Mouse (Mus musculus): Measurements from ENCODE around the gene Herpud1. TPM values are rescaled to one million over a fixed set of nuclear protein-coding genes. Genes with fewer than 3 reads are reported as not detected.

The Herpud1 gene
- polyA plus RNA-seq, 1 experiment from 2014 or later: 47.5 TPM

DNA sequence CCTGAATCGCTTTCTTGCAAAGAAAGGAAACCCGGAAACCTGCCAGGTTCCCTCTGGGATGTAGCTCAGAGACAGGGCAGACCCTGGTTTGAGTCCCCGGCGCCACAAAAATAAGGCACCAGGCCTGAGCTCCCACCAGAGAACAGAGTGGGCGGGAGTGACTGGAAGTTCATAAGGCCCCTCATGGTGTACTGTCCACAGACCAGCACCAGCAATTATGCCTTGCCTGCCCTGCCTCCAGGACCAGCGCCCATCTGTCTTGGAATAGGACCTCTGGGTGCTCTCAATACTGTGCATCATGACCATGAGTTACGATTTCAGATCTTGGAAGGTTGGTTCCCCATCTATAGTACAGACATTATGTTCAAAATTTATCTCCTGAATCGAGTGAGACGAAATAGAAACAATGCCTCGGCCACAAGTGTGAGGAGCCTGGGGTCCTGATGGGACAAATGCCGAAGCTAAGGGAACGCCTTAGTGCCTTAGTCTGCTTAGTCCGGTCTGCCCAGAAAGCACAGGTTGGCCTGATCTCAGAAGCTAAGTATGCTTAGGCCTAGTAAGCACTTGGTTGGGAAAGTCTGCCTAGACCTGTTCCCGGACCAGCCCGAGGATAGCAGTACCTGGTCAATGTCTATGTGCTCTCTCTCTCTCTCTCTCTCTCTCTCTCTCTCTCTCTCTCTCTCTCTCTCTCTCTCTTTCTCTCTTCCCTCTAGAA, 49.3 kb downstream of the Herpud1 start:
- no peak overlapping the region for H3K4me2 ChIP-seq
- peaks cover 6% of the 10 kb centered on the region; the same call in 1 of the 2 replicates for H3K4me1 ChIP-seq (replicated peaks)
- WGBS: 89% methylated on average over 15 of the region's 15 CpGs
- H3K27me3 ChIP-seq: peaks cover 28% of the 10 kb centered on the region
- H3K27ac ChIP-seq: no peak overlapping the region
- no peak for ATAC-seq (ENCODE audit: insufficient number of reproducible peaks, insufficient read depth, low FRiP score, low TSS enrichment, low read depth)
- no peak overlapping the region for H3K9ac ChIP-seq (replicated peaks)
- no peak overlapping the region for H3K4me3 ChIP-seq (replicated peaks)
- H3K9me3 ChIP-seq: no peaks in the 10 kb centered on the region
- H3K36me3 ChIP-seq: no peaks in the 10 kb centered on the region

GRCm38 (mm10) chr8:94436112-94436572, 49.9 kb downstream of the Herpud1 start:
- Histone ChIP-seq H3K9me3 (no peaks in the 10 kb centered on the region), H3K4me2 (no peak overlapping the region), H3K36me3 (no peaks in the 10 kb centered on the region), H3K4me3 (replicated peaks) (no peak overlapping the region), H3K27me3 (peaks cover 28% of the 10 kb centered on the region), H3K27ac (no peak overlapping the region), H3K9ac (replicated peaks) (no peak overlapping the region), H3K4me1 (replicated peaks) (peaks cover 6% of the 10 kb centered on the region; the same call in 1 of the 2 replicates)
- ATAC-seq (ENCODE audit: insufficient number of reproducible peaks, insufficient read depth, low FRiP score, low TSS enrichment, low read depth): no peak
- 88% methylated on average over 5 of the region's 5 CpGs for whole genome bisulfite sequencing

- Histone ChIP-seq H3K27ac (no peak overlapping the region), H3K4me2 (no peak overlapping the region), H3K9ac (replicated peaks) (no peak overlapping the region), H3K27me3 (peaks cover 28% of the 10 kb centered on the region), H3K9me3 (no peaks in the 10 kb centered on the region), H3K4me1 (replicated peaks) (peaks cover 6% of the 10 kb centered on the region; the same call in 1 of the 2 replicates), H3K36me3 (no peaks in the 10 kb centered on the region), H3K4me3 (replicated peaks) (no peak overlapping the region)
- ATAC-seq (ENCODE audit: insufficient number of reproducible peaks, insufficient read depth, low FRiP score, low TSS enrichment, low read depth): no peak
- WGBS: 83% methylated on average over 3 of the region's 3 CpGs
These were observed 50.7 kb downstream of the Herpud1 start for GRCm38 (mm10) chr8:94436900-94437299.

GRCm38 (mm10) chr8:94438659-94439058, 52.4 kb downstream of the Herpud1 start:
- H3K9me3 ChIP-seq: no peaks in the 10 kb centered on the region
- WGBS: 94% methylated on average over 5 of the region's 5 CpGs
- no peaks in the 10 kb centered on the region for H3K36me3 ChIP-seq
- no peak for ATAC-seq (ENCODE audit: insufficient number of reproducible peaks, insufficient read depth, low FRiP score, low TSS enrichment, low read depth)
- H3K4me3 ChIP-seq (replicated peaks): no peak overlapping the region
- H3K4me1 ChIP-seq (replicated peaks): peaks cover 5% of the 10 kb centered on the region; the same call in 1 of the 2 replicates
- no peak overlapping the region for H3K4me2 ChIP-seq
- peaks cover 15% of the 10 kb centered on the region for H3K27me3 ChIP-seq
- H3K27ac ChIP-seq: no peak overlapping the region
- H3K9ac ChIP-seq (replicated peaks): no peak overlapping the region

DNA sequence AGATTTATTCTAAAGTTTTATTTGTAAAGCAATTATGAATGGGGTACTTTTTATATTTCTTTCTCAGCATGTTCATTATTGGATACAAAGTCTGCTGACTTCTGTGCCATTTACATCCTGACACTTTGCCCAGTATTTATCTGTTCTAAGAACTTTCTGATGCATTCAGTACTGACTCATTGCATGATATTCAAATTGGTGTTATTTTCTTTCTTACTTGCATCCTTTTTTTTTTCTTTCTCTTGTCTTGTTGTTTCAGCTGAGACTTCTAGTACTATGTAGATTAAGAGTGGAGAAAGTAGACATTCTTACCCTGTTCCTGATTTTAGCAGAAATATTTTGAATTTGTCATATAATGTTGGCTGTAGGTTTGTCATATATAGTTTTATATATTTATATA, 53.5 kb downstream of the Herpud1 start:
- Histone ChIP-seq H3K36me3 (no peaks in the 10 kb centered on the region), H3K9ac (replicated peaks) (no peak overlapping the region), H3K4me3 (replicated peaks) (no peak overlapping the region), H3K27me3 (peaks cover 7% of the 10 kb centered on the region), H3K27ac (no peak overlapping the region), H3K9me3 (no peaks in the 10 kb centered on the region), H3K4me1 (replicated peaks) (no peaks in the 10 kb centered on the region), H3K4me2 (no peak overlapping the region)
- no peak for ATAC-seq (ENCODE audit: insufficient number of reproducible peaks, insufficient read depth, low FRiP score, low TSS enrichment, low read depth)

- peaks cover 4% of the 10 kb centered on the region for H3K27me3 ChIP-seq
- H3K27ac ChIP-seq: no peak overlapping the region
- no peak overlapping the region for H3K4me3 ChIP-seq (replicated peaks)
- ATAC-seq (ENCODE audit: insufficient number of reproducible peaks, insufficient read depth, low FRiP score, low TSS enrichment, low read depth): no peak
- no peak overlapping the region for H3K4me2 ChIP-seq
- H3K9me3 ChIP-seq: no peaks in the 10 kb centered on the region
- H3K4me1 ChIP-seq (replicated peaks): no peaks in the 10 kb centered on the region
- H3K9ac ChIP-seq (replicated peaks): no peak overlapping the region
- H3K36me3 ChIP-seq: no peaks in the 10 kb centered on the region
- 93% methylated on average over 1 of the region's 1 CpGs for WGBS
These were observed 54.2 kb downstream of the Herpud1 start for GRCm38 (mm10) chr8:94440389-94440788.

DNA sequence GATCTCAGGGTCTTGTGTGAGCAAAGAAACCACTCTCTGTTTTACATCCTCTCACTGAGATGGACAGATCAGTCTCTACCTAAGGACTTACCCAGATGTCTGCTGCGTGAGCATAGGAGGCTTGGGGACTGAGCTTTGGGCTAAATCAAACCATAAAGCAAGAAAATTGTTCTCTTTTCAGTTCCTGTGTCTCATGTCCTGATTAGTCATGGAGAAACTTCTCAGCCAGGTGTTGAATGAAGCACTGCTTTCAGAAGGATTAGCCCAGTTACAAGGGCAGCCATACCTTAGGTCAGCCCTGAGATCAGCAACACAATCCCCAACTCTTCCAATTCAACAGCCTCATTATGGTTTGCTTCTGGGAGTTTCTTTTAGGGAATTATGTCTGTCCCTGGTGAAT, 55.4 kb downstream of the Herpud1 start:
- no peak overlapping the region for H3K4me2 ChIP-seq
- H3K9me3 ChIP-seq: no peaks in the 10 kb centered on the region
- no peak overlapping the region for H3K27ac ChIP-seq
- WGBS: 87% methylated on average over 1 of the region's 1 CpGs
- H3K36me3 ChIP-seq: no peaks in the 10 kb centered on the region
- no peaks in the 10 kb centered on the region for H3K4me1 ChIP-seq (replicated peaks)
- no peak for ATAC-seq (ENCODE audit: insufficient number of reproducible peaks, insufficient read depth, low FRiP score, low TSS enrichment, low read depth)
- no peak overlapping the region for H3K9ac ChIP-seq (replicated peaks)
- no peaks in the 10 kb centered on the region for H3K27me3 ChIP-seq
- no peak overlapping the region for H3K4me3 ChIP-seq (replicated peaks)

DNA sequence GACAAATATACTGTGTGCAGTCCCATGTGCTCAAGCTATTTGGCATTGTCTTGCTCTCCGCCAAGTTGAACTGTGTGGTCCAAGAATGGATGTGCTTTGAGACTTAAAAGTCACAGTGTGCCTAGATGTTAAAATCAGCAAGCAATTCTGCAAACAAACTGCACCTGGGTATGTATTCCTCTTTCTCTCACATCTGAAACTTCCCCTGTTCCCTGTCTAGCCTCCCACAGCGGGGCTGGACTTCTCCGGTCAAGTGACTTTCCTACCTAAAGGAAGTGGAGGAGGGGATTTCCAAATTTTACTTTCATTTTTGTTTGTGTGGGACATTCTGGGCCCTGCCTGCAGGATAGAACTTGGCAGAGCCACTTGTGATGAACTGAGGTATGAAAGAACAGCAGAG, 56.9 kb downstream of the Herpud1 start:
- Histone ChIP-seq H3K27me3 (no peaks in the 10 kb centered on the region), H3K9me3 (no peaks in the 10 kb centered on the region), H3K4me2 (no peak overlapping the region), H3K27ac (no peak overlapping the region), H3K4me1 (replicated peaks) (no peaks in the 10 kb centered on the region), H3K36me3 (no peaks in the 10 kb centered on the region), H3K4me3 (replicated peaks) (no peak overlapping the region), H3K9ac (replicated peaks) (no peak overlapping the region)
- WGBS: 92% methylated on average over 3 of the region's 3 CpGs
- no peak for ATAC-seq (ENCODE audit: insufficient number of reproducible peaks, insufficient read depth, low FRiP score, low TSS enrichment, low read depth)

- 56% methylated on average over 2 of the region's 2 CpGs for WGBS
- no peaks in the 10 kb centered on the region for H3K4me1 ChIP-seq (replicated peaks)
- H3K4me3 ChIP-seq (replicated peaks): no peak overlapping the region
- H3K27ac ChIP-seq: no peak overlapping the region
- no peaks in the 10 kb centered on the region for H3K9me3 ChIP-seq
- H3K36me3 ChIP-seq: no peaks in the 10 kb centered on the region
- H3K27me3 ChIP-seq: no peaks in the 10 kb centered on the region
- no peak overlapping the region for H3K4me2 ChIP-seq
- no peak overlapping the region for H3K9ac ChIP-seq (replicated peaks)
- ATAC-seq (ENCODE audit: insufficient number of reproducible peaks, insufficient read depth, low FRiP score, low TSS enrichment, low read depth): no peak
These were observed 58.2 kb downstream of the Herpud1 start for GRCm38 (mm10) chr8:94444480-94444879.

Other genes with a start within 250 kb of the Herpud1 start
- gene Mt4, start 249.2 kb upstream of the Herpud1 start, polyA plus RNA-seq (2016; fragmentation: Nextera tagmentation; extraction: Ambion mirVana): not detected in 2 replicates
- gene Mt3, start 233.8 kb upstream of the Herpud1 start, polyA plus RNA-seq (2016; fragmentation: Nextera tagmentation; extraction: Ambion mirVana): 0.43 and 0.45 TPM in 2 replicates
- 15.1 TPM in 2 replicates for gene Mt2, start 213.8 kb upstream of the Herpud1 start, polyA plus RNA-seq (2016; fragmentation: Nextera tagmentation; extraction: Ambion mirVana)
- 43.6 and 53.6 TPM in 2 replicates for gene Mt1, start 207.4 kb upstream of the Herpud1 start, polyA plus RNA-seq (2016; fragmentation: Nextera tagmentation; extraction: Ambion mirVana)
- 114 TPM in 2 replicates for gene Nup93, start 171.9 kb upstream of the Herpud1 start, polyA plus RNA-seq (2016; fragmentation: Nextera tagmentation; extraction: Ambion mirVana)
- gene Slc12a3, start 57.2 kb upstream of the Herpud1 start, polyA plus RNA-seq (2016; fragmentation: Nextera tagmentation; extraction: Ambion mirVana): not detected in 2 replicates
- gene Nlrc5, start 47.9 kb downstream of the Herpud1 start, polyA plus RNA-seq (2016; fragmentation: Nextera tagmentation; extraction: Ambion mirVana): 0.09 TPM in 1 of 2 replicates, not detected in the other
- gene Cpne2, start 146.6 kb downstream of the Herpud1 start, polyA plus RNA-seq (2016; fragmentation: Nextera tagmentation; extraction: Ambion mirVana): 6.9 and 7.0 TPM in 2 replicates
- gene Rspry1, start 215.5 kb downstream of the Herpud1 start, polyA plus RNA-seq (2016; fragmentation: Nextera tagmentation; extraction: Ambion mirVana): 48.2 and 52.3 TPM in 2 replicates
- gene Fam192a, start 215.6 kb downstream of the Herpud1 start, polyA plus RNA-seq (2016; fragmentation: Nextera tagmentation; extraction: Ambion mirVana): 74.6 and 83.0 TPM in 2 replicates

Measured in limb, embryonic 12.5 days (tissue).